Mouse (Mus musculus) lung, adult 18-20 months (tissue): ENCODE data around the gene Ephb1.

Experiments used
- DNase-seq, 2 experiments: peaks; one replicate each; pipeline ENCODE4 v3.0.0; 2022; ENCODE audit warnings: mixed read lengths in 2 of 2

Gene Ephb1

DNA sequence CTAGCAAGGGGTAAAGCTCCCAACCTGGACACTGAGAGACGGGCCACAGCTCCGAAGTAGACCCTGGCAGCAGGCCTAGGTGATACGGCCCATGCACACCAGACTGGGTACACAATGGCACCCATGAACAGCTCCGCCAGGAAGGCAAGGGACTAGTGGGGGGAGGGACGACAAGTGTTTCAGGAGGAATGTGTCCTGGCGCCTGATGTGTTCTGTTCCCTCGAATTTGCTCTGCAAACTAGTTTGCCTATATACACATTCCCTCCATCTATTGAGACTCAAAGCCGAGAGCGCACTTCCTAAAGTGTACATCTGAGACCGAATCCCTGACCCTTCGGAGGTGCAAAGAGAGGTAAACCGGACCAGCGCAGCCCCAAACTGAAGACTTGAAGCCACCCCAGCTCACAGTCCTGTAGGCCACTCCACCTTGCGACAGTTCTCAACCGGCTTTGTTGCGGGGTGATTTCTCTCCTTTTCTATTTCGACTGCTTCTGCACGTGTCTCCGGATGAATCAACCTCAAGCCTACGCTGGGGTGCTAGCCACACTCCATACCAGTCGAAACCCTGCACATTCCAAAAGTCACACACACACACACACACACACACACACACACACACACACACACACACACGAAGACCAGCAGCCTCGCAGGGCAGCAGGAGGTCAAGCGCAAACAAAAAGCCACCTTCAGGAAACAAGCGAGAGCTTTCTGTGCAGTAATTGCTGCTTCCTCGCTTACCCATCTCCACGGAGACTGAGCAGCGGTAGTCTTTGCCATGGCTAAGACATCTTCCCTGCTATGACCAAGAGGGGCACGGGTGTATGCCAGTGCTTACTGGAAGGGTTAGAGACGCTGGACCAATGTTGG is 2.1 kb downstream of the Ephb1 start:
- DNase-seq: no peak

DNA sequence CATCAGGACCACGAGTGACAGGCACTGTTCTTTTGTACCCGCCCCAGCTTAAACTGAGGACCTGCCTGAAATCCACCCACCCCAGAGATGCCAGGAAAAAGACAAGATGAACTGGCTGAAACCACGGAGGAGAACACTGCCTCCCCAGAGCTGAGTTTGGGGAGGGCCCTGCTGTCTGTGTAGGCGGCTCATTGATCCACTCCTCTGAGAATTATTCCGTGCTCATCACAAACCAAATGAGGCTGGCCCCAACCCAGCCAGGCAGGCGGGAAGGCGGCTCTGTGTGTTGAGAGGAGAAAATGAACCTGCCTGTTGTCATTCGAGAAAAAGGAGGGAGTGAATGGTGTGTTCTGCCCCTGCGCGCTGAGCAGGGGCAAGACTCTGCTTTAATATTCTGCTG is 2.8 kb downstream of the Ephb1 start:
- DNase-seq: no peak

DNA sequence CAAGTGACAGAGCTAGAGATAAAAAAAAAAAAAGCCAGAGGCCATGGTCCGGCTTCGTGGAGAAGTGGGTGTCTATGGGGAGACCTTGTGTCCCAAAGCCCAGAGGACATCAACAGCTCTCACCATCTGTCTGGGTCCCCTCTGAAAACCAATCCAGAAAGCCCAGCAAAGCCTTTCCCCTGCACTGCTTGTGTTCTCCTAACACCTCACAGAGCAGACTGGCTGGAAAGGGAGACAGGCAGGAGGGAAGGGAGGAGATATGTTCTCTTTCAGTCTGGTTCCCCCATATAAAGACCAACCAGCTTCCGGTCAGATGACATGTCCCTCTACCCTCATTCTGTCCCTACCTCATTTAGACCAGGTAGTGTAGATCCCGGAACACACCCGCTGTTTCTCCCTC is 3.3 kb downstream of the Ephb1 start:
- no peak for DNase-seq

DNA sequence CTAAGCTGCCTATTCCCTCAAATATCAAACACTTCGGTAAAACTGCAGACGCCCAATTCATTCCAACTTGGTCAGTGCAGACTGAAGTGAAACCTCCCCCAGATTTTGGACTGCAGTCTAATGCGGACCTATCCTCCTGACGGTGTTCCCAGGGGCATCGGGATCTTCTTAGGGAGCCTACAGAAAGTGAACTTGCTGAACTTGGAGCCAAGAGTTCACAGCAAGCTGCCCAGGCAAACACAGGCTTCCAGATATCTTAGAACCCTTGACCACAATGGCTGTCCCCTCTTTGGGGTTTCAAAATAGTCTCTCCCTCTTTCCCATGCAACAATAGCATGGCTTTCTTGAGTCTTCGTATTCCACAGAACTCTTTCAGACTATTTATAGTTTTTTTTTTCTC is 3.8 kb downstream of the Ephb1 start:
- no peak for DNase-seq

DNA sequence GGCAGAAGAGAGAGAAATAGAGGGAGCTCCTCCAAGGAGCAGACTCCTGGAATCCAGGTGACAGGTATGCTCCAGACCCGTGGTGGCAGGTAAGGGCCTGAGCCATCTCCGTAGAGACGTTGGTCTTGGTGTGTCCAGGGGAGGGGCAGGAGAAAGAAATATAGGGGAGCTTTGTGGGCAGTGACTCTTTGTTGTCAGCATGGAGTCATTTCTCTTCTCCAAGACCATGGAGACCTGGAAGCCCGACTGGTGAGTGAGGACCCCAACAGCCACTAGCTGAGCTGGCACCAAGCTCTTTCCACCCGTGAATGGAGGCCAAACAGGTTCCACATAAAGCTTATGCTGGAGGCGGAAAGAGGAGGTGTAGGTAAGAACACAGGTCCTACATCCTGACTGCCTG is 4.4 kb downstream of the Ephb1 start:
- no peak for DNase-seq

GRCm38 (mm10) chr9:102346801-102347200 is 7.7 kb downstream of the Ephb1 start:
- peak in 1 of 2 experiments; percentile 1 for DNase-seq

DNA sequence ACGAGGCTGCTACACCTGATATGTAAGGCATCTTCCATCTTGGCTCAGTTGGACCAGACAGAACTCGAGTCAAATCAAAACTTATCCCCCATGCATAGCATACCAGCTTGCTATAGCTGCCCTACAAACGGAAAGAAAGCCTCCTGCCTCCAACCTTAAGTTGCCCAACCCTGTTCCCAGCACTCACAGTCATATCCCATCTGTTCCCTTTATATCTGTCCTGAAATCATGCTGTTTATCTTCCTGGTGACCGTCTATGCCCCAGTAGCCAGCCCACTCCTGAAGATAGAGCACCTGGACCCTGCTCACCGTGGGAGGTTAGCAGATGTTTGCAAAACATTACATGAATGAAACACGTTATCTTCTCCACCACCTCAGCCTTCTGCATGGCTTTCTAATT is 9.0 kb downstream of the Ephb1 start:
- no peak for DNase-seq

DNA sequence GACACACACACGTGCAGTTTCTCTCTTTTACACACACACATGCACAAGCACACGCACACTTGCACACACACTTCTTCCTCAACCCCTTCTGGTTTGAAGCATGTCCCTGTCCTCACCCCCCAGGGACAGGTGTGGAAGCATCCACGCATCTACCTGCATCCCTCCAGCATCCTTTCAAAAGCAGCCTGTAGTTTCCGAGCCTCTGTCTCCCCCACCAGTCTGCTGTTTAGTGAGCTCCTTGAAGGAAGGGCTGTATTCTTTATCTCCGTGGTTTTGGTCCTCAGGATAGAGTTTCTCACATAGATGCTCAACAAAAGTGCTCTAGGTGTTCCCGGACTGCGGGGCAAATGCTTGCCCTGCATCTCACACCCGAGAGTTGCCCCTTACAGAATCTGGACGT is 9.4 kb downstream of the Ephb1 start:
- DNase-seq: no peak

DNA sequence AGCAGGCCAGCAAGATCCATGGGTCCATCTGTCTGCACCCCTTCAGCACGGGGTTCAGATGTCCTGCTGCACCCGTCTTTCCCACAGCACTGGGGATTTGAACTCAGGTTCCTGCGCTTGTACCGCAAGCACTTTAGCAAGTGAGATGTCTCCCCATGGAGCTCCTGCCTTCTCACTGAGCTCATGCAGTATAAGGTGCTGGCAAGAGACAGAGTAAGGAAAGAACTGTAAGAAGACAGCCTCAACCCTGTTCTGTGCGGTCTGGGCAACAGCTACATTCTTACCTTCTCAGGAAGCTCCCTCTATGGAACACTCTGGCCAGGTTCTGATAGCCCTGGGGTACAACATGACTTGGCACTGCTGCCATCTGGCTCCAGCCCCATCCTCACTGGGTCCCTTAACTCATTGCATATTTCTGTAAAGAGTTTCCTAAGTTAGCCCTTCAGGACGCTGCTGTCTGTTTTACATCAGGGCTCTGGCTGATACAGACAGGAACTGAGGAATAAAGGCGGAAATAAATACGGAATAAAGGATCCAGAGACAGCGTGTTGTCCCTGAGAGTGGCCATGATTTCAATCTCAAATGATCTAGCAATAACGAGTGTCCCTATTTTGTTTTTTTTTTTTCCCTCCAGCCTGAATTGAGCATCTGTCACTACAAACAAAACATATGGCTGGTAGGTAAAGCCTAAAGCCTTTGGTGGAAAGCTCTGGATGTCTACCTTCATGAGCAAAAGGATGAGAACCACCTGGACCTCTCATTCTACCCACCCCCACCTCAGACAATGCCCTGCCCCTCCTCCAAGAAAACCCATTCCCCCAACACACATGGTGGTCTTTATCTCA is 10.2 kb downstream of the Ephb1 start:
- DNase-seq: peak in 1 of 2 experiments; percentile 1

- no peak for DNase-seq
Measured at GRCm38 (mm10) chr9:102343061-102343460, 11.4 kb downstream of the Ephb1 start.

DNA sequence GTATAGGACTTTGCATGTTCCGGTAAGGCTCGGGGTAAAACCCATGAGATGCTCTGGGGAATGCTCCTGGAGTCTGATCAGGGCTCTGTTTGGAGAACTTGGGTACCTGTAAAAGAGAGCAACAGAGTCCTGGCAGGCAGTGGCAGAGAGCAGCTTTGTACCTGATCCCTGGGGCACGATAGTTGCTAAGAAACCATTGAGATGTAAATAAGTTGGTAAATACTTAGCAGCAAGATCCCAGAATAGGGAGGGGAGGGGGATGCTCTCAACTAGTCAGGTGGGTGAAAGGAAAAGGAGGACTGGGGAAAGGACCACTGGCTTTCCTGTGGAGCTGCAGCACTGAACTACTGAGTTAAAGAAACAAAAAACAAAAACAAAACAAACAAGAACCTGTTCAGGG is 12.5 kb downstream of the Ephb1 start:
- DNase-seq: no peak

DNA sequence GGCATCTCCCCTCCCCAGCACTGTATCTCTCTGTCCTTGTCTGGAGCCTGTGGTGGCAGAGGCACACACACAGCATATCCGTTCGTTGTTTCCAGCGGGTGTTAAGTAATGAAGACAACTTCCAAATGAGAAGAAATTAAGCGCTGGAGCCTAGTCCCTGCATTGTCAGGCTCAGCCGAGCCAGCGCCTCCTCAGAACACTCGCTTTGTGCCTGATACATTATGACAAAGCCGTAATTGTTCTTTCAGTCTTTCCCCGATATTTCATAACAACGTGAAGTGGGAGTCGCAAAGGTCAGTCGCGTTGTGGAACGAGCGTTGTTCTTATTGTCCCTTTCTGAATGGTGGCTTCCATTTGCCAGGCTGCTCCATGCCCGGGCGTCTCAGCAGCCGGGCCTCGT is 13.7 kb downstream of the Ephb1 start:
- DNase-seq: no peak

DNA sequence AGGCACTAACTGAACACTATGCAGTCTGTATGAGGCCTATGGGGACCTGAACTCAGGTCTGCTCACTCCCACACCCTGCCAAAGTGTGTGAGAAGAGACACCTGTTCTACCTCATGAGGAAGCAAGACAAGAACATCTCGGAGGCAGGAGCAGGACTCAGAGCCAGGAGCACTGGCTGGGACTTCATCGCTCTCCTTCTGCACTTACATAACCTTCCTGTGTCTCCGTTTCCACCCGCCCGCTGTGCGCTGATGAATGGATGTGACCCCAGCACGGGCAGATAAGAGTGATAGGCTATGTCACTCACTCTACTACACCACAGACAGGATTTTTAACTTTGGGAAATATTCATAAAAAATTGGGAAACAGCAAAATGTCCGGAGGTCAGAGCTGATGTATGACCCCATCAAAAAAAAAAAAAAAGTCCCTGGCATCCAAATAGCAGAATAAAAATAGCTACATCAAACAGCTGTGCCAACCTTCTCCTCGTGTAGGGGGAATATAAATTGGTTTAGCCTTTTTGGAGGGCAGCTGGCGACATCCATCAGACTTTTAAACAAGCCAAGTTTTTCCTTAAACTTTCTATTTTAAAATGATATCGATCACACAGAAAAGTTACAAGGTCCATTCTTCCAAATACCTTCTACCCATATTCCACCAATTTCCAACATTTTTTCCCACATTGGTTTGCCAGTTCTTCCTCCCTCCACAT is 18.8 kb downstream of the Ephb1 start:
- DNase-seq: no peak

DNA sequence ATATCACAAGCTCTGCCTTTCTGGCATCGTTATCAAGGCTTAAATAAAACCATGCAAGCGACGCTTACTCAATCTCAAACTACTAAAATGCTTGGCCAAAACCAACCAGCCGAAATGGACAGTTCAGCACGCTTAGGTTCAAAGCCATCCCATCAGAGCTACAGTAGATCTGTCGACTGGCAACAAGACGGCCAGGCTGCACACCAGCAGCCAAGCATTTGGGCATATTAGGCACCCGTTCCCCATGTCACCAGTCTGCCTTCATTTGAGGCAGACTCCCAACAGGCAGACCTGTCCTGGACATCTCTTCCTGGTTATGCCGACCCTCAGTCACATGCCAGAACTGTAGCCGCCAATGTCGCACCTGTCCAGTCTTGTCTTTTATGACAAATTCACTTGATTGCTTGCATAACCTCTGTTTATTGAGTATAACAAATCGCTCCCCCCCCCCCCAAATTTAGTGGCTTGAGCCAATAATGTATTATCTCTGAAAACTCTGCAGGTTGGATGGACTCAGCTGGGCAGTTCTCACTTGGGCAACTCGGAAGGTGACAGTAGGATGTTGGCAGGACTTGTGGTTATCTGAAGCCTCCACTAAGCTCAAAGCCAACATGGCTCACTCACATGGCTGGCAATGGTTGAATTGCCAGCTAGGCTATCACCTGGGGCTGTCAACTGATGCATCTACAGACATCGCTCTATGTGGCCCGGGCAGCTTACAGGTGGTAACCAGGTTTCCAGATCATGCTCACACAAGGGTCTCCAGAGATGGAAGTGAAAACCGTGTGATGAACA is 24.0 kb downstream of the Ephb1 start:
- DNase-seq: no peak

DNA sequence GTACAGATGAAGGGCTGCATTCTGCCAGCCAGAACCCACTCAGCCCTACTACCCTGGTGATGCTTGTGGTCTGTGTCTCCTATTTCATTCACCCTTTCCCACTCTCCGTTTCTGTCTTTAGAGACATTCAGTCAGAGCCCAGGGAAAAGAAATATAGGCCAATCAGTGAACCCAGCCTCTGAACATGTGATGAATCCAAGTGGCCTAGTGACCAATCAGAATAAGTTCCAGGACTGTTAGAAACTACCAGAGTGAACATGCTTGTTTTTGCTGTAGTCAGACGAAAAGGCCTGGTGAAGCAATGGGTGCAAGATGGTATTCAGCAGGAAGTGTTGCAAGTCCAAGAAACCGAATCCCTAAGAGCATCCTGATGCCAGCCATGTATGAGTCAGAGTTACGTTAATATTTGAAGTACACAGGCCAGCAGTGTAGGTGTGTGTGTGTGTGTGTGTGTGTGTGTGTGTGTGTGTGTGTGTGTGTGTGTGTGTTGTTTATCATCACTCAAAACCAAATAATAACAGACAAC is 26.8 kb downstream of the Ephb1 start:
- DNase-seq: no peak

DNA sequence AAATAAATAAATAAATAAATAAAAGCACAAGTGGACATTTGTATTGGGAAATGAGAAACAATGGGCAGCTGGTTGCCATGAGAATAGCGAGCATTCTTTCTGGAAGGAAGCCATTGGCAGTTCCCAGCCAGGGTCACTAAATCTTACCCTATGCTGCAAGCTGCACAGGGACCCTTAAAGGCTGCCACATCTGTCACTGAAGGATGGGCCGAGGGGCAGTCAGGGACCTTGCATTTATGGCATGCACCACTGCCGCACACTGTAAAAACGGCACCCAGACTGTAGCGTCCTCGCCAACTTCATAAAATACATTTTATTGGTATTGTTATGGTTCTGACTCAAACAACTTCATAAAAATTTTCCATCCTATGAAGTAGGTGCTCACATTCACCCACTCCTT is 39.1 kb downstream of the Ephb1 start:
- DNase-seq: no peak

DNA sequence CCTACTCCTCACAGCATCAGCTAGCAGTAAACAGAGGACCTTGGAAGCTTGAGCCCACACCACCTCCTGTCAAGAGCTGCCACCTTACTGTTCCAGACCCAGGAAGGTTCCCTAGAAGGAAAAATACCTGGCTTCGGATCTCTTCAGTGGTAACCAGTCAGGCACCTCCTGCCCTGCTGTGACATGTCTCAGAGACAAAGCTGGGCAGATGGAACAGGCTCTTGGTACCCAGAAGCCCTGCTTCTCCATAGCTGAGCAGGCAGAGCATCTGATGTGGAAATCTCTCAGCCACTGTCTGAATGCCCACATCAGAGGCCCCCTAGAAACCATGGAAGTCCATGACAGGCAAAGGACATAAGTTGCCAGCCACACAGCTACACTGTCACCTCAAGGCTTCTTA is 39.7 kb downstream of the Ephb1 start:
- no peak for DNase-seq

DNA sequence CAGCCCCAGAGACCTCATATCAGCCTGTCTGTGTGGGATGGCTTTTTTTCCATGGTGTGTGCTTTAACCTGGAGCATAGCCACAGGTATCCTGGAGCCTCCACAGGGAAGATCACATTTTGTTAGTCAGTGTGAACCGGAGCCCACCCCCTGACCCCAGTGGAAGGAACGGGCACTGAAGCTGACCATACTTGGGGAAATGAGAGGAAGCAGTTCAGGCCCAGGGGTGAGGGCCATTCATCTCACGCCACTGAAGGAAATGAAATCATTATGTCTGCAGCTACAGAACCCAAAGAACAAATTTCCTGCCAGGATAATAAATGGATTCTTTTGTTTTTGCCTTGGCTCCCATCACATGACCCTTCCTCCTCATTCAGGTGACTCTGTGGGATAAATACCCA is 44.1 kb downstream of the Ephb1 start:
- peak; percentile 5 to 6 for DNase-seq

DNA sequence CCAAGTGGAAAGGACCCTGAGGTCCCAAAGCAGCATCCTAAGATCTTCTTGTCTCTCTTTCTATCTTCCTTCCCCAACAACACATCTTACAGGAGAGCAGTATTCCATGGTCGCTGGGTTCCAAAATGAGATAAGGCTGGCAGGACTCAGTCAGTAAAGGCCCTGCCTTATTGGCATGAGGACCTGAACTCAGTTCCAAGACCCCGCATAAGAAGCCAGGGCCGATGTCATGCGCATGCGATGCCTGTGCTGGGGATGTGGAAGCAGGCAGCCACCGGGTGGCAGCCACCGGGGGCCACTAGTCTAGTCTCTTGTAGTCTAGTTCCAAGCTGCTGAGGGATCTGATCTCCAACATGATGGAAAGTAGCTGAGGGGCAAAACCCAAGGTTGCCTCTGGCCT is 45.2 kb downstream of the Ephb1 start:
- DNase-seq: no peak

GRCm38 (mm10) chr9:102307656-102308055 is 46.8 kb downstream of the Ephb1 start:
- DNase-seq: no peak

DNA sequence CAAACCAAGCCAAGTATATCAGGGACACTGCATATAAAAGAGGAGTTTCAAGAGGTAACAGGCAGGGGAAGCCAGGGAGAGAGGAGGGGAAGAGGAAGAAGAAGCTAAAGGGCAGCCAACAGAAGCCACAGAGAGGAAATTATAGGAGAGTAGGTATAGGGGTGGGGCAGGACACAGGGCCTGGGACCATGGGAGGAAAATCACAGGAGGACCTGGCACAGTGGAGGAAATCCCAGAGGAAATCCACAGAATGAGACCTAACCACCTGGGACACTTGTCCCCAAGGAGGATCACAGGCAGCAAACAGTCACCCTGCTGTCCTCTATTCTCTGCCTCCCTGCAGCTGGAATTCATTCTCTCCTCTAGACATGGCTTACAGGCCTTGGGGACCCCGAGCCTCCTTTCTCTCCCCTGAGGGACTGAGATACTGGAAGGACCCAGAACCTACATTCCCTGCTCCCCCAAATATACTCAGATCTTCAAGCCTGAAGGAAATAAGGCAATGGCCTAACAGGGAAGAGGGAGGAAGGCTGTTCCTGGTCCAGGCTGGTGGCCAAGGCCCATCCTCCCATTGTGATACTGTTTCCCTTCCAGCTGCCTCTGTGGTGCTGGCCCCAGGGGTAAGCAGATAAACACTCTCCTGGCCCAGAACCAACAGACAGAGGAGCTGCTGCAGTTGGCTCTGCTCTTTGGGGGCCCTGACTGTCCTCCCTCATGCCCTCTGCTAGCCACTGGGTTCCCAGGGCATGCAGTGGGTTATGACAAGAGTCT is 47.7 kb downstream of the Ephb1 start:
- DNase-seq: peak; percentile 62 to 66
